Mouse (Mus musculus) ES-Bruce4 (cell line): ENCODE measurements around the gene Wdr34.

Experiments
- CTCF ChIP-seq: IDR thresholded peaks from one replicate; pipeline ENCODE4 v1.8.1; 2011; ENCODE audit warnings: low read depth, low read length
- EP300 ChIP-seq: IDR thresholded peaks from 2 replicates; pipeline ENCODE4 v1.6.1; 2011; ENCODE audit warnings: low read depth, low read length; ENCODE audit not compliant: insufficient read depth
- POLR2A ChIP-seq: IDR thresholded peaks from one replicate; pipeline ENCODE4 v1.8.1; 2011; ENCODE audit warnings: low read length; ENCODE audit not compliant: insufficient read depth

GRCm38 (mm10) chr2:30091521-30091920 is 42.8 kb upstream of the Wdr34 start:
- no peak for TF ChIP-seq CTCF
- TF ChIP-seq POLR2A: no peak
- TF ChIP-seq EP300: no peak
